Mouse (Mus musculus): ENCODE measurements at regions not wholly inside any gene's neighbourhood (a gene's known extent, or its start where the extent isn't known, plus 50 kb on each side); places are given as distances from the start of the nearest gene placed in this dataset.

- Histone ChIP-seq H3K4me3 (replicated peaks; ENCODE audit: low read length) (no peak overlapping the region), H3K9me3 (ENCODE audit: low read length) (no peaks in the 10 kb centered on the region), H3K36me3 (ENCODE audit: insufficient read depth, low read length) (no peaks in the 10 kb centered on the region), H3K4me1 (replicated peaks; ENCODE audit: low read depth, low read length) (no peaks in the 10 kb centered on the region), H3K27me3 (ENCODE audit: insufficient read depth, low read length) (0 out of 2 replicates have a peak, but pooled peaks cover 4% of the 10 kb centered on the region)
- TF ChIP-seq NANOG (IDR thresholded peaks at IDR 0.05; ENCODE audit: borderline replicate concordance, low read length), result no peak
- TF ChIP-seq POU5F1 (IDR thresholded peaks at IDR 0.05; ENCODE audit: borderline replicate concordance, low read length), result no peak
- no peak for TF ChIP-seq CTCF (conservative IDR thresholded peaks at IDR 0.05; ENCODE audit: low read length)
These were observed 222.0 kb upstream of the Maf start for GRCm38 (mm10) chr8:115929472-115930210.

- Histone ChIP-seq H3K9me3 (ENCODE audit: low read length) (0 out of 2 replicates have a peak, but pooled peaks cover 5% of the 10 kb centered on the region), H3K27me3 (ENCODE audit: insufficient read depth, low read length) (0 out of 2 replicates have a peak, but pooled peaks cover under 1% of the 10 kb centered on the region), H3K4me3 (replicated peaks; ENCODE audit: low read length) (no peak overlapping the region), H3K4me1 (replicated peaks; ENCODE audit: low read depth, low read length) (no peaks in the 10 kb centered on the region), H3K36me3 (ENCODE audit: insufficient read depth, low read length) (no peaks in the 10 kb centered on the region)
- TF ChIP-seq NANOG (IDR thresholded peaks at IDR 0.05; ENCODE audit: borderline replicate concordance, low read length) (no peak), POU5F1 (IDR thresholded peaks at IDR 0.05; ENCODE audit: borderline replicate concordance, low read length) (no peak), CTCF (conservative IDR thresholded peaks at IDR 0.05; ENCODE audit: low read length) (no peak)
These were observed 214.3 kb upstream of the Maf start for GRCm38 (mm10) chr8:115921889-115922288.

- Histone ChIP-seq H3K36me3 (ENCODE audit: insufficient read depth, low read length) (no peaks in the 10 kb centered on the region), H3K4me1 (replicated peaks; ENCODE audit: low read depth, low read length) (no peaks in the 10 kb centered on the region), H3K27me3 (ENCODE audit: insufficient read depth, low read length) (no peaks in the 10 kb centered on the region), H3K9me3 (ENCODE audit: low read length) (no peaks in the 10 kb centered on the region), H3K4me3 (replicated peaks; ENCODE audit: low read length) (no peak overlapping the region)
- TF ChIP-seq POU5F1 (IDR thresholded peaks at IDR 0.05; ENCODE audit: borderline replicate concordance, low read length) (no peak), NANOG (IDR thresholded peaks at IDR 0.05; ENCODE audit: borderline replicate concordance, low read length) (no peak), CTCF (conservative IDR thresholded peaks at IDR 0.05; ENCODE audit: low read length) (no peak)
These were observed 199.1 kb upstream of the Maf start for GRCm38 (mm10) chr8:115906650-115907049.

GRCm38 (mm10) chr8:115903853-115904420 lies 196.3 kb upstream of the Maf start:
- H3K4me3 ChIP-seq (replicated peaks; ENCODE audit: low read length), result no peak overlapping the region
- TF ChIP-seq CTCF (conservative IDR thresholded peaks at IDR 0.05; ENCODE audit: low read length), result no peak
- no peak for TF ChIP-seq NANOG (IDR thresholded peaks at IDR 0.05; ENCODE audit: borderline replicate concordance, low read length)
- TF ChIP-seq POU5F1 (IDR thresholded peaks at IDR 0.05; ENCODE audit: borderline replicate concordance, low read length), result no peak

GRCm38 (mm10) chr8:115897521-115898178 lies 190.1 kb upstream of the Maf start:
- Histone ChIP-seq H3K36me3 (ENCODE audit: insufficient read depth, low read length) (no peaks in the 10 kb centered on the region), H3K27me3 (ENCODE audit: insufficient read depth, low read length) (no peaks in the 10 kb centered on the region), H3K4me3 (replicated peaks; ENCODE audit: low read length) (no peak overlapping the region), H3K4me1 (replicated peaks; ENCODE audit: low read depth, low read length) (0 out of 2 replicates have a peak, but pooled peaks cover 3% of the 10 kb centered on the region), H3K9me3 (ENCODE audit: low read length) (no peaks in the 10 kb centered on the region)
- no peak for TF ChIP-seq NANOG (IDR thresholded peaks at IDR 0.05; ENCODE audit: borderline replicate concordance, low read length)

More at GRCm38 (mm10) chr8:115903853-115904420, 196.3 kb upstream of the Maf start:
- Histone ChIP-seq H3K27me3 (ENCODE audit: insufficient read depth, low read length) (no peaks in the 10 kb centered on the region), H3K36me3 (ENCODE audit: insufficient read depth, low read length) (no peaks in the 10 kb centered on the region), H3K4me1 (replicated peaks; ENCODE audit: low read depth, low read length) (no peaks in the 10 kb centered on the region), H3K9me3 (ENCODE audit: low read length) (no peaks in the 10 kb centered on the region)

GRCm38 (mm10) chr8:115897086-115897485 lies 189.5 kb upstream of the Maf start:
- 0 out of 2 replicates have a peak, but pooled peaks cover 3% of the 10 kb centered on the region for H3K4me1 ChIP-seq (replicated peaks; ENCODE audit: low read depth, low read length)
- no peak overlapping the region for H3K4me3 ChIP-seq (replicated peaks; ENCODE audit: low read length)
- no peaks in the 10 kb centered on the region for H3K9me3 ChIP-seq (ENCODE audit: low read length)
- H3K27me3 ChIP-seq (ENCODE audit: insufficient read depth, low read length), result no peaks in the 10 kb centered on the region
- no peaks in the 10 kb centered on the region for H3K36me3 ChIP-seq (ENCODE audit: insufficient read depth, low read length)
- no peak for TF ChIP-seq CTCF (conservative IDR thresholded peaks at IDR 0.05; ENCODE audit: low read length)
- TF ChIP-seq NANOG (IDR thresholded peaks at IDR 0.05; ENCODE audit: borderline replicate concordance, low read length), result no peak
- no peak for TF ChIP-seq POU5F1 (IDR thresholded peaks at IDR 0.05; ENCODE audit: borderline replicate concordance, low read length)

GRCm38 (mm10) chr8:115896066-115896465 lies 188.5 kb upstream of the Maf start:
- Histone ChIP-seq H3K9me3 (ENCODE audit: low read length) (no peaks in the 10 kb centered on the region), H3K4me3 (replicated peaks; ENCODE audit: low read length) (no peak overlapping the region), H3K36me3 (ENCODE audit: insufficient read depth, low read length) (no peaks in the 10 kb centered on the region), H3K27me3 (ENCODE audit: insufficient read depth, low read length) (no peaks in the 10 kb centered on the region), H3K4me1 (replicated peaks; ENCODE audit: low read depth, low read length) (0 out of 2 replicates have a peak, but pooled peaks cover 3% of the 10 kb centered on the region)
- TF ChIP-seq POU5F1 (IDR thresholded peaks at IDR 0.05; ENCODE audit: borderline replicate concordance, low read length) (no peak), CTCF (conservative IDR thresholded peaks at IDR 0.05; ENCODE audit: low read length) (no peak), NANOG (IDR thresholded peaks at IDR 0.05; ENCODE audit: borderline replicate concordance, low read length) (no peak)

- Histone ChIP-seq H3K9me3 (ENCODE audit: low read length) (no peaks in the 10 kb centered on the region), H3K27me3 (ENCODE audit: insufficient read depth, low read length) (no peaks in the 10 kb centered on the region), H3K36me3 (ENCODE audit: insufficient read depth, low read length) (no peaks in the 10 kb centered on the region), H3K4me1 (replicated peaks; ENCODE audit: low read depth, low read length) (no peaks in the 10 kb centered on the region), H3K4me3 (replicated peaks; ENCODE audit: low read length) (no peak overlapping the region)
- no peak for TF ChIP-seq POU5F1 (IDR thresholded peaks at IDR 0.05; ENCODE audit: borderline replicate concordance, low read length)
- no peak for TF ChIP-seq CTCF (conservative IDR thresholded peaks at IDR 0.05; ENCODE audit: low read length)
- no peak for TF ChIP-seq NANOG (IDR thresholded peaks at IDR 0.05; ENCODE audit: borderline replicate concordance, low read length)
These were observed 180.7 kb upstream of the Maf start for GRCm38 (mm10) chr8:115888278-115888677.

Data from E14TG2a.4 (cell line).